Mouse (Mus musculus): Measurements from ENCODE around the gene Krt27. TPM values are rescaled to one million over a fixed set of nuclear protein-coding genes. Genes with fewer than 3 reads are reported as not detected.
A peak's percentile ranks its signal among the peaks of the same experiment; 100 is the strongest.

Gene Krt27
- polyA plus RNA-seq, 1 experiment from 2014 or later: not detected

- no peak overlapping the region for H3K9ac ChIP-seq (replicated peaks; ENCODE audit: low read depth)
- no peaks in the 10 kb centered on the region for H3K9me3 ChIP-seq (ENCODE audit: low read length)
- H3K4me3 ChIP-seq (ENCODE audit: low read depth, low read length): no peak overlapping the region
- WGBS: 73% methylated on average over 10 of the region's 10 CpGs
- no peaks in the 10 kb centered on the region for H3K36me3 ChIP-seq (ENCODE audit: insufficient read depth, low read length)
- DNase-seq (ENCODE audit: low spot score) (no peak), ATAC-seq (no peak)
- no peak overlapping the region for H3K4me2 ChIP-seq (replicated peaks; ENCODE audit: low read depth, low read length)
- TF ChIP-seq CTCF (IDR thresholded peaks at IDR 0.05) (no peak), EP300 (IDR thresholded peaks at IDR 0.05) (no peak)
- H3K4me1 ChIP-seq (ENCODE audit: insufficient read depth, low read depth, low read length): no peaks in the 10 kb centered on the region
- H3K27ac ChIP-seq (ENCODE audit: low read length): no peak overlapping the region
- no peaks in the 10 kb centered on the region for H3K27me3 ChIP-seq (replicated peaks; ENCODE audit: insufficient read depth, low read length)
Observed at GRCm38 (mm10) chr11:99392492-99392891, 41.6 kb upstream of the Krt27 start.

GRCm38 (mm10) chr11:99391375-99391774, 40.5 kb upstream of the Krt27 start:
- H3K27me3 ChIP-seq (replicated peaks; ENCODE audit: insufficient read depth, low read length): no peaks in the 10 kb centered on the region
- H3K4me3 ChIP-seq (ENCODE audit: low read depth, low read length): no peak overlapping the region
- no peak overlapping the region for H3K27ac ChIP-seq (ENCODE audit: low read length)
- no peak overlapping the region for H3K4me2 ChIP-seq (replicated peaks; ENCODE audit: low read depth, low read length)
- TF ChIP-seq EP300 (IDR thresholded peaks at IDR 0.05) (no peak), CTCF (IDR thresholded peaks at IDR 0.05) (no peak)
- 64% methylated on average over 6 of the region's 6 CpGs for WGBS
- no peaks in the 10 kb centered on the region for H3K4me1 ChIP-seq (ENCODE audit: insufficient read depth, low read depth, low read length)
- H3K9me3 ChIP-seq (ENCODE audit: low read length): no peaks in the 10 kb centered on the region
- H3K36me3 ChIP-seq (ENCODE audit: insufficient read depth, low read length): no peaks in the 10 kb centered on the region
- no peak overlapping the region for H3K9ac ChIP-seq (replicated peaks; ENCODE audit: low read depth)
- ATAC-seq: no peak
- DNase-seq (ENCODE audit: low spot score): no peak

GRCm38 (mm10) chr11:99390866-99391265, 40.0 kb upstream of the Krt27 start:
- no peak overlapping the region for H3K9ac ChIP-seq (replicated peaks; ENCODE audit: low read depth)
- DNase-seq (ENCODE audit: low spot score): no peak
- TF ChIP-seq EP300 (IDR thresholded peaks at IDR 0.05) (no peak), CTCF (IDR thresholded peaks at IDR 0.05) (no peak)
- 58% methylated on average over 7 of the region's 7 CpGs for WGBS
- no peak overlapping the region for H3K4me2 ChIP-seq (replicated peaks; ENCODE audit: low read depth, low read length)
- no peak overlapping the region for H3K27ac ChIP-seq (ENCODE audit: low read length)
- H3K4me1 ChIP-seq (ENCODE audit: insufficient read depth, low read depth, low read length): no peaks in the 10 kb centered on the region
- H3K36me3 ChIP-seq (ENCODE audit: insufficient read depth, low read length): no peaks in the 10 kb centered on the region
- no peak for ATAC-seq
- H3K9me3 ChIP-seq (ENCODE audit: low read length): no peaks in the 10 kb centered on the region
- no peak overlapping the region for H3K4me3 ChIP-seq (ENCODE audit: low read depth, low read length)
- H3K27me3 ChIP-seq (replicated peaks; ENCODE audit: insufficient read depth, low read length): no peaks in the 10 kb centered on the region

- TF ChIP-seq EP300 (IDR thresholded peaks at IDR 0.05) (no peak), CTCF (IDR thresholded peaks at IDR 0.05) (no peak)
- WGBS: 81% methylated on average over 4 of the region's 4 CpGs
- no peaks in the 10 kb centered on the region for H3K4me1 ChIP-seq (ENCODE audit: insufficient read depth, low read depth, low read length)
- H3K27ac ChIP-seq (ENCODE audit: low read length): no peak within 1 kb of the TSS
- H3K4me2 ChIP-seq (replicated peaks; ENCODE audit: low read depth, low read length): no peak within 1 kb of the TSS
- H3K4me3 ChIP-seq (ENCODE audit: low read depth, low read length): no peak within 1 kb of the TSS
- H3K9me3 ChIP-seq (ENCODE audit: low read length): no peaks in the 10 kb centered on the region
- ATAC-seq: no peak
- H3K9ac ChIP-seq (replicated peaks; ENCODE audit: low read depth): no peak within 1 kb of the TSS
- DNase-seq (ENCODE audit: low spot score): no peak
- H3K36me3 ChIP-seq (ENCODE audit: insufficient read depth, low read length): no peaks in the 10 kb centered on the region
- no peaks in the 10 kb centered on the region for H3K27me3 ChIP-seq (replicated peaks; ENCODE audit: insufficient read depth, low read length)
Observed at GRCm38 (mm10) chr11:99389264-99389663, 38.4 kb upstream of the Krt27 start, which contains the start of gene Krt10. TSS of gene Krt10 (minus strand) at chr11:99389364.

- no peak for ATAC-seq
- WGBS: 91% methylated on average over 18 of the region's 18 CpGs
- no peaks in the 10 kb centered on the region for H3K4me1 ChIP-seq (ENCODE audit: insufficient read depth, low read depth, low read length)
- no peak overlapping the region for H3K27ac ChIP-seq (ENCODE audit: low read length)
- no peak overlapping the region for H3K4me3 ChIP-seq (ENCODE audit: low read depth, low read length)
- no peaks in the 10 kb centered on the region for H3K9me3 ChIP-seq (ENCODE audit: low read length)
- no peak for DNase-seq (ENCODE audit: low spot score)
- no peaks in the 10 kb centered on the region for H3K36me3 ChIP-seq (ENCODE audit: insufficient read depth, low read length)
- no peak for TF ChIP-seq CTCF (IDR thresholded peaks at IDR 0.05)
- no peak for TF ChIP-seq EP300 (IDR thresholded peaks at IDR 0.05)
- no peak overlapping the region for H3K9ac ChIP-seq (replicated peaks; ENCODE audit: low read depth)
- H3K4me2 ChIP-seq (replicated peaks; ENCODE audit: low read depth, low read length): no peak overlapping the region
- H3K27me3 ChIP-seq (replicated peaks; ENCODE audit: insufficient read depth, low read length): no peaks in the 10 kb centered on the region
Observed at GRCm38 (mm10) chr11:99388661-99389060, 37.8 kb upstream of the Krt27 start.

GRCm38 (mm10) chr11:99385813-99386721, 35.2 kb upstream of the Krt27 start:
- TF ChIP-seq EP300 (IDR thresholded peaks at IDR 0.05) (peak; percentile 43; the same call in 1 of the 2 replicates), CTCF (IDR thresholded peaks at IDR 0.05) (no peak)
- Histone ChIP-seq H3K27ac (ENCODE audit: low read length) (peak overlapping the region; percentile 94), H3K9me3 (ENCODE audit: low read length) (no peaks in the 10 kb centered on the region), H3K4me2 (replicated peaks; ENCODE audit: low read depth, low read length) (peak overlapping the region; percentile 58), H3K27me3 (replicated peaks; ENCODE audit: insufficient read depth, low read length) (no peaks in the 10 kb centered on the region; the same call in 1 of the 2 replicates), H3K4me3 (ENCODE audit: low read depth, low read length) (peak overlapping the region; percentile 56), H3K4me1 (ENCODE audit: insufficient read depth, low read depth, low read length) (no peaks in the 10 kb centered on the region), H3K9ac (replicated peaks; ENCODE audit: low read depth) (peak overlapping the region; percentile 64), H3K36me3 (ENCODE audit: insufficient read depth, low read length) (no peaks in the 10 kb centered on the region)
- ATAC-seq (peak; percentile 98), DNase-seq (ENCODE audit: low spot score) (peak; percentile 94)
- 2% methylated on average over 71 of the region's 71 CpGs for WGBS

Measured in lung, postnatal 0 days (tissue).